Mouse (Mus musculus): ENCODE data around the gene Pou3f4.
"Not testable (repeated sequence)": the region's sequence is repeated elsewhere in the genome, so short reads cannot be mapped to it uniquely, and the experiment has no call there.

Pou3f4 gene

GRCm38 (mm10) chrX:110814151-110814571, at the start of gene Pou3f4:
TSS of gene Pou3f4 (plus strand) at chrX:110814280.
- DNase-seq (ENCODE audit: low spot score) = no peak

GRCm38 (mm10) chrX:110765939-110766338, 48.1 kb upstream of the Pou3f4 start:
- no peak for DNase-seq (ENCODE audit: low spot score)

GRCm38 (mm10) chrX:110774807-110775206, 39.3 kb upstream of the Pou3f4 start:
- not testable (repeated sequence) for DNase-seq (ENCODE audit: low spot score)

GRCm38 (mm10) chrX:110802502-110802901, 11.6 kb upstream of the Pou3f4 start:
- no peak for DNase-seq (ENCODE audit: low spot score)

GRCm38 (mm10) chrX:110810001-110810578, 4.0 kb upstream of the Pou3f4 start:
- DNase-seq (ENCODE audit: low spot score) = no peak

GRCm38 (mm10) chrX:110810753-110811506, 3.1 kb upstream of the Pou3f4 start:
- no peak for DNase-seq (ENCODE audit: low spot score)

- no peak for DNase-seq (ENCODE audit: low spot score)
Observed at GRCm38 (mm10) chrX:110812071-110812470, 2.0 kb upstream of the Pou3f4 start.

GRCm38 (mm10) chrX:110813401-110813800, 679 bp upstream of the Pou3f4 start:
- DNase-seq (ENCODE audit: low spot score) = no peak

- no peak for DNase-seq (ENCODE audit: low spot score)
Observed at GRCm38 (mm10) chrX:110814592-110815548, 790 bp downstream of the Pou3f4 start.

- DNase-seq (ENCODE audit: low spot score) = no peak
Observed at GRCm38 (mm10) chrX:110815549-110815930, 1.5 kb downstream of the Pou3f4 start.

- no peak for DNase-seq (ENCODE audit: low spot score)
Observed at GRCm38 (mm10) chrX:110816609-110817008, 2.5 kb downstream of the Pou3f4 start.

- no peak for DNase-seq (ENCODE audit: low spot score)
Observed at GRCm38 (mm10) chrX:110817211-110817610, 3.1 kb downstream of the Pou3f4 start.

GRCm38 (mm10) chrX:110837450-110837849, 23.4 kb downstream of the Pou3f4 start:
- DNase-seq (ENCODE audit: low spot score) = no peak

- DNase-seq (ENCODE audit: low spot score) = no peak
Observed at GRCm38 (mm10) chrX:110851300-110851699, 37.2 kb downstream of the Pou3f4 start.
